Mouse (Mus musculus) midbrain, embryonic 15.5 days (tissue): ENCODE measurements at regions not wholly inside any gene's neighbourhood (a gene's known extent, or its start where the extent isn't known, plus 50 kb on each side); places are given as distances from the start of the nearest gene placed in this dataset.

ENCODE experiments used
- ATAC-seq: fragments of 200-750 bp; cut with Nextera tagmentation; replicated peaks from 2 replicates; pipeline ENCODE4 v1.8.0; 2017; ENCODE audit warnings: moderate TSS enrichment
- H3K27ac ChIP-seq: fragments of 300-500 bp; sonication (generic); 2 replicates; pipeline ENCODE4 v1.5.1; 2015; ENCODE audit warnings: mild to moderate bottlenecking, inconsistent platforms
- H3K27me3 ChIP-seq: fragments of 300-500 bp; sonication (generic); replicated peaks from 2 replicates; pipeline ENCODE4 v1.6.1; 2015; ENCODE audit warnings: inconsistent platforms
- H3K36me3 ChIP-seq: fragments of 300-500 bp; sonication (generic); replicated peaks from 2 replicates; pipeline ENCODE4 v1.6.1; 2015; ENCODE audit warnings: inconsistent platforms
- H3K4me1 ChIP-seq: fragments of 300-500 bp; sonication (generic); 2 replicates; pipeline ENCODE4 v1.6.1; 2015; ENCODE audit warnings: inconsistent platforms
- H3K4me2 ChIP-seq: fragments of 300-500 bp; sonication (generic); 2 replicates; pipeline ENCODE4 v1.6.1; 2015; ENCODE audit warnings: inconsistent platforms, mild to moderate bottlenecking, moderate library complexity
- H3K4me3 ChIP-seq: fragments of 300-500 bp; sonication (generic); 2 replicates; pipeline ENCODE4 v1.5.1; 2015; ENCODE audit warnings: mild to moderate bottlenecking, inconsistent platforms
- H3K9ac ChIP-seq: fragments of 300-500 bp; sonication (generic); 2 replicates; pipeline ENCODE4 v1.6.1; 2015; ENCODE audit warnings: mild to moderate bottlenecking, inconsistent platforms
- H3K9me3 ChIP-seq: fragments of 300-500 bp; sonication (generic); 2 replicates; pipeline ENCODE4 v1.6.1; 2016; ENCODE audit warnings: inconsistent platforms
- WGBS: fragments of 180-500 bp; shearing (Covaris S2); methylation state at CpG from one replicate; pipeline ENCODE4 v1.1.7; 2015; ENCODE audit warnings: mixed read lengths; 5-methylcytosine and 5-hydroxymethylcytosine counted together

DNA sequence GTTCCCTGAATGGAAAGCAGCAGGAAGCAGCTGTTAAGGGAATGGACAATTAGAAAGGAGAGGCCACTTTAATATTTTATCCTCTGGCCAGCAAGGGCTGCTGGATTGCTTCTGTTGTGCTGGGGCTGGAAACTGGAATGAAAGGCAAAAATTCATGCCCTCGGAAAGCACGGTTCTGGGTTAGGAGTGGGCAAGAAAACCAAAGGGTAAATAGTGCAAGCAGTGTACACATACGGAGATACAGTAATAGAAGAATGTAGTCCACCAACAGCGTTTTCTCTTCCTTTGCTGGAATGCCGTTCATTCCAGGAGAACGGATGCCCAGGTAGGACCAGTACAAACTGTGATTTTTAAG lies 50.8 kb upstream of the Zfr start:
- Histone ChIP-seq H3K27me3 (no peaks in the 10 kb centered on the region), H3K4me2 (no peak overlapping the region), H3K27ac (peak overlapping the region; percentile 63), H3K9ac (peak overlapping the region; percentile 18; the same call in 1 of the 2 replicates), H3K36me3 (no peaks in the 10 kb centered on the region), H3K9me3 (no peaks in the 10 kb centered on the region), H3K4me1 (peaks cover 9% of the 10 kb centered on the region; the same call in 1 of the 2 replicates), H3K4me3 (no peak overlapping the region)
- 62% methylated on average over 6 of the region's 6 CpGs for WGBS
- ATAC-seq: peak; percentile 53; the same call in 1 of the 2 replicates

DNA sequence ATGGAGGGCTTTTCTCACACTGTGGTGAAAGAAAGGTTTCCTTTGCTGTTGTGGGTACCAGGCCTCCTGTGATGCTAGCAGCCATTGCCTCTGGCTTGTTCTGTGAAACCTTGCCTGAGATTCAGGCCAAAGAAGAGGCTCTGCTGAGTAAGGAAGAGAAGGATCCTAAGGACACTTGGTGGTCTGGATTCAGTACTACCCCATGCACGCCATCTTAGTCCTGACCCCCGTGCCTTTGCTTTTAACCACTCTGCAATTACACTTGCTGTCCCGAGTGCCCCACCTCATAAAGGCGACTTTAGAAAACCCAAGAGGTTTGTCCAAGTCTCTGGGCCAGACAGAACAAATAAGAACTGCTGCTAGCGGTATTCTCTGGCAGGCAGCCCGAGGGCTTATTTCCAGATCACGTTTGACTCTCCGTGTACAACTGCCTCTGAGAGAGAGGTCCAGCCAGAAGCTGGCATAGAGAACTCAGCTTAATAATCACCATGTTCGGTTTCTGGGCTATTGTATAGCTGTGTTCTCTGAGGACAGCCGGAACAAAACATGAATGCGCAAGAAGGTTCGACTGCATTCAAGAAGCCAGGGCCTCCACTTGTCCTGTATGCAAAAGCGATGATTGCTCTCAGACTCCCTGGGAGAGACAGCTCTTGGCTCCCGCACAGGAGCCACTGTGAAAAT lies 51.3 kb upstream of the Zfr start:
- Histone ChIP-seq H3K27ac (peak overlapping the region; percentile 63), H3K9me3 (no peaks in the 10 kb centered on the region), H3K4me1 (peaks cover 9% of the 10 kb centered on the region; the same call in 1 of the 2 replicates), H3K4me2 (no peak overlapping the region), H3K9ac (peak overlapping the region; percentile 18; the same call in 1 of the 2 replicates), H3K36me3 (no peaks in the 10 kb centered on the region), H3K27me3 (no peaks in the 10 kb centered on the region), H3K4me3 (no peak overlapping the region)
- WGBS: 32% methylated on average over 14 of the region's 14 CpGs
- ATAC-seq: peak; percentile 88

DNA sequence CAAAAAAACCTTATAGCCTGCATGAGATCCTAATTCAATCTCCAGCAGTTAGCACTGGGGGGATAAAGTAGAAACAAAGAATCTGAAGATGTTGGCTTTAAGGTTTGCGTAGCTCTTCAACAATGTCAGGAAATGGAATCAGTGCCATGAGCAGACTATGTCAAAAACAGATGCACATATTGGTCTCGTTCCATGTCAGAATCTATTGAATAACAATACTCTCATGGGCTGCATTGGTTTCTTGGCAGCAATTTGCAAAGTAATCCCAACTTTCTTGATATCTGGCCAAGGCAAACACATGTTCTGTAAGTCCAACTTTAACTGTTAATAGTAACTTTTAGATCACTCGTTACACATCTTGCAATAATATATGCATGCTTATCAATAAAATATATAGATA lies 58.1 kb upstream of the Sub1 start:
- no peak overlapping the region for H3K9ac ChIP-seq
- 88% methylated on average over 3 of the region's 3 CpGs for WGBS
- no peak overlapping the region for H3K4me2 ChIP-seq
- no peaks in the 10 kb centered on the region for H3K9me3 ChIP-seq
- no peak for ATAC-seq
- H3K27ac ChIP-seq: no peak overlapping the region
- H3K4me3 ChIP-seq: no peak overlapping the region
- H3K27me3 ChIP-seq: no peaks in the 10 kb centered on the region
- H3K36me3 ChIP-seq: no peaks in the 10 kb centered on the region
- no peaks in the 10 kb centered on the region for H3K4me1 ChIP-seq

DNA sequence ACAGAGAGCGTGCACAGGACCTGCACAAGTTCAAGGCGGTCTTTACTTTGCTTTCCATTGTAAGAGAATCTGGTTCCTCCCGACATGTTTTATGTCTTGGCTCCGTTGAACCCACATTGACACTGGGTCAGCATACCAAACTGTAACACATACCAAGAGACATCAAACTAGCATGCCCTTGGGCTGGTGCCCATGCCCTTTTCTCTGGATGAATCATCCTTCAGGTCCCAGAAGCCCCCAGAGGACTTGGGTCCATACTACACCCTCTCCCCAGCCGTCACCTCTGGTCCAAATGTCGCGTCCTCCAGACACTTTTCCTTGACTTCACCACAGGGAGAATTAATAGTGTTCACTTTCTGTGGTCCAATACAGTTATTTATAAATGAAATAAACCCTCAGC lies 56.8 kb upstream of the Sub1 start:
- Histone ChIP-seq H3K27me3 (no peaks in the 10 kb centered on the region), H3K4me3 (no peak overlapping the region), H3K4me1 (no peaks in the 10 kb centered on the region), H3K27ac (no peak overlapping the region), H3K9me3 (no peaks in the 10 kb centered on the region), H3K4me2 (no peak overlapping the region), H3K36me3 (no peaks in the 10 kb centered on the region), H3K9ac (no peak overlapping the region)
- 93% methylated on average over 7 of the region's 7 CpGs for WGBS
- ATAC-seq: no peak

DNA sequence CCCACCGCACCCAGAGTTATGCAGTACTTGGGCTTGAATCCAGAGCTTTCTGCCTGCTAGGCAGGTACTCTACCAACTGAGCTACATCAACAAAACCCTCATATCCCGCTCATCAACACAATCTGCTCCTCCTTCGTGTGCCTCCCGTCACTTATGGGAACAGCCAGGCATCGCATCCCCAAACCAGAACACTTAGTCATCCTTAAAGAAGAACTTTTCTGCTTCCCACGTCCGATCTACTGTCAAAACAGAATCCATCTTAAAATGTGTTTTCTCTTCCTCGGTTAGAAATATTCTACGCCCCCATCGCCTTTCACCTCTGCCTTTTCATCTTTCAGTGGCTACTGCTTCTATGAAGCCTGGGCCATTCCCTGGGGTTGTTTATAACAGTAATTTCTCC lies 52.2 kb upstream of the Sub1 start:
- no peak for ATAC-seq
- no peak overlapping the region for H3K4me2 ChIP-seq
- H3K9me3 ChIP-seq: no peaks in the 10 kb centered on the region
- no peak overlapping the region for H3K27ac ChIP-seq
- H3K36me3 ChIP-seq: no peaks in the 10 kb centered on the region
- H3K4me3 ChIP-seq: no peak overlapping the region
- H3K9ac ChIP-seq: no peak overlapping the region
- 95% methylated on average over 10 of the region's 10 CpGs for WGBS
- H3K27me3 ChIP-seq: no peaks in the 10 kb centered on the region
- no peaks in the 10 kb centered on the region for H3K4me1 ChIP-seq

DNA sequence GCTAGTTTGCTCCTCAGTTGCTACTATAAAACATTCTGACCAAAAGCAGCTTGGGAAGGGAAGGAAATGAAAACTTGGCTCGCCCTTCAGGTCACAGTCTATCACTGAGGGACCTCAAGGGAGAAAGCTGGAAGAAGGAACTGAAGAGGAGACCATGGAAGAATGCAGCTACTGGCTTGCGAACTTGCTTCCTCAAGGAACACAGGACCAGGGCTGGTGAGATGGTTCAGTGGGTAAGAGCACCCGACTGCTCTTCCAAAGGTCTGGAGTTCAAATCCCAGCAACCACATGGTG lies 51.4 kb upstream of the Sub1 start:
- Histone ChIP-seq H3K4me2 (no peak overlapping the region), H3K9me3 (no peaks in the 10 kb centered on the region), H3K4me3 (no peak overlapping the region), H3K9ac (no peak overlapping the region), H3K4me1 (no peaks in the 10 kb centered on the region), H3K27me3 (no peaks in the 10 kb centered on the region), H3K27ac (no peak overlapping the region), H3K36me3 (no peaks in the 10 kb centered on the region)
- 95% methylated on average over 3 of the region's 3 CpGs for WGBS
- ATAC-seq: no peak

DNA sequence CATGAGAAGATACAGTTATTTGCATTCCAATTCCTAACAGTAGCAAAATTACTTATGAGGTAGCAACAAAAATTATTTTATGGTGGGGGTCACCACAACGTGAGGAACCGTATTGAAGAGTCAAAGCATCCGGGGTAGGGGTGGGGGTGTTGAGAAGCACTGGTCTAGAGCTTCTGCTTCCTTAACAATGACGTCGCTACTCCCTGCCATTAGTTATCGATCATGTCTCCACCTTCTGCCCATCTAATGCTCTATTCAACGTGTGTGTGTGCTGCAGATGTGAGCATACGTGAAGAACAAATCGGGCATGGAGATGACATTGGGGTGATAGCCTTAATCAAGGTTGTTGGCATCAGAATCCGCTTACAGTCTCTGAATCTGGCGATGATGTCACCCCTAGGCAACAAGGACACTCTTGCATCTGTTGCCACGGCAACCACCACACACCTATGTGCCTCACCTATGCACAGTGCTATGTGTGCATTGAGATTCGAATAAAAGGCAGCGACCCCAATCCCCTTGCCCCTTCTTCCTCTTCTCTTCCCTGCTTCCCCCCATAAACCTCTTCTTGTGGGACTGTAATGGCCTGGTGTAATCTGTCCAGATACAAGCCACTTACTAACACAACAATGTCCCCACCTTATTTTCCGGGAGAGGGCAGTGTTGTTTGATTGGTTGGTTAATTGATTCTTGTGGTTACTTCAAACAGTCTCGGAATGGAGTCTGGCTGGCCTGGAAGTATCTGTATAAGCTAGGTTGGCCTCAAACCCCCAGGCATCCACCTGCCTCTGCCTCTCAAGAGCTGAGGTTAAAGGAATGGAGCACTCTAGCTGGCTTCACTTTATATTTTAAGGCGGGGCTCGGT lies 50.8 kb upstream of the Sub1 start:
- peak; percentile 82 for ATAC-seq
- Histone ChIP-seq H3K4me1 (no peaks in the 10 kb centered on the region), H3K9ac (no peak overlapping the region), H3K4me2 (no peak overlapping the region), H3K9me3 (no peaks in the 10 kb centered on the region), H3K4me3 (no peak overlapping the region), H3K27me3 (no peaks in the 10 kb centered on the region), H3K36me3 (no peaks in the 10 kb centered on the region), H3K27ac (no peak overlapping the region)
- WGBS: 87% methylated on average over 18 of the region's 18 CpGs
